Mouse (Mus musculus): Measurements from ENCODE around the gene Adcy2.

DNA sequence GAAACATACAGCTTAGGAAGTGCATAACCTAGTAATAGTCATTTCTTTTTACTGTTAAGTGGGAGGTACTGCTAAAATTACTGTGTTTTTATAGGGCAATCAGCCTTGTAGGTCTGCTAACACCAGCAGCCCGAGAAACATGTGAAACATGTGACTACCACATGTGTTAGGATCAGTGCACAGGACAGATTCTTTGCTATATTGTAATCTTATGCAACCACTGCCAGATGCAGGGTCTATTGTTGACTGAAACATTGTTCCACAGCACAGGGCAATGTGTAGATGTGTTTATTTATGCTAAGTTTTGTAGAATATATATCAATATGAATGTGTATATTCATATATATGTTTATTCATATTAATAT, 67.1 kb downstream of the Adcy2 start:
- no peak for TF ChIP-seq NRF1 (IDR thresholded peaks at IDR 0.05; ENCODE audit: insufficient read depth, low read depth, low read length, poor library complexity, severe bottlenecking)
- TF ChIP-seq MAX (IDR thresholded peaks at IDR 0.05; ENCODE audit: low read length) = no peak
- TF ChIP-seq CTCF (IDR thresholded peaks at IDR 0.05 in 2 of 3, conservative IDR thresholded peaks at IDR 0.05 in 1 of 3; ENCODE audit: control insufficient read depth in 1 of 3, insufficient read depth in 1 of 3, low read depth in 2 of 3, low read length in 3 of 3, poor library complexity in 1 of 3, severe bottlenecking in 1 of 3) = no peak

Measured in MEL (cell line).